Mouse (Mus musculus) liver, embryonic 11.5 days (tissue): ENCODE data around the gene Nmnat2. TPM values are rescaled to one million over a fixed set of nuclear protein-coding genes. Genes with fewer than 3 reads are reported as not detected.
A peak's percentile ranks its signal among the peaks of the same experiment; 100 is the strongest.

Source experiments
- ATAC-seq: fragments of 200-750 bp; cut with Nextera tagmentation; replicated peaks from 2 replicates; pipeline ENCODE4 v1.8.0; 2017; ENCODE audit warnings: moderate number of reproducible peaks, mild to moderate bottlenecking, moderate TSS enrichment, moderate library complexity; ENCODE audit not compliant: low FRiP score
- DNase-seq: peaks from one replicate; pipeline ENCODE4 v3.0.0-alpha.2; 2017; ENCODE audit warnings: low spot score
- H3K27ac ChIP-seq: fragments of 300-500 bp; sonication (generic); 2 replicates; pipeline ENCODE4 v1.5.1; 2014; ENCODE audit warnings: mild to moderate bottlenecking, low read depth, low read length, control low read depth
- H3K27me3 ChIP-seq: fragments of 300-500 bp; sonication (generic); replicated peaks from 2 replicates; pipeline ENCODE4 v1.6.1; 2014; ENCODE audit warnings: low read length, mixed read lengths; ENCODE audit not compliant: control insufficient read depth, insufficient read depth
- H3K36me3 ChIP-seq: fragments of 300-500 bp; sonication (generic); 2 replicates; pipeline ENCODE4 v1.6.1; 2014; ENCODE audit warnings: mild to moderate bottlenecking, low read length, moderate library complexity, mixed read lengths; ENCODE audit not compliant: control insufficient read depth, insufficient read depth
- H3K4me1 ChIP-seq: fragments of 300-500 bp; sonication (generic); replicated peaks from 2 replicates; pipeline ENCODE4 v1.6.1; 2014; ENCODE audit warnings: low read length, mixed read lengths; ENCODE audit not compliant: control insufficient read depth, insufficient read depth
- H3K4me2 ChIP-seq: fragments of 300-500 bp; sonication (generic); 2 replicates; pipeline ENCODE4 v1.6.1; 2014; ENCODE audit warnings: mild to moderate bottlenecking, control low read depth, moderate library complexity
- H3K4me3 ChIP-seq: fragments of 300-500 bp; sonication (generic); 2 replicates; pipeline ENCODE4 v1.5.1; 2014; ENCODE audit warnings: low read depth, low read length, control low read depth
- H3K9ac ChIP-seq: fragments of 300-500 bp; sonication (generic); 2 replicates; pipeline ENCODE4 v1.6.1; 2014; ENCODE audit warnings: low read depth, low read length, control low read depth
- H3K9me3 ChIP-seq: fragments of 300-500 bp; sonication (generic); 2 replicates; pipeline ENCODE4 v1.6.1; 2016; ENCODE audit warnings: low read length, inconsistent platforms, mixed read lengths; ENCODE audit not compliant: control insufficient read depth
- WGBS: fragments of 180-500 bp; shearing (Covaris S2); extraction: QIAGEN DNeasy Blood & Tissue Kit; methylation state at CpG from one replicate; pipeline ENCODE4 v1.1.7; 2014; 5-methylcytosine and 5-hydroxymethylcytosine counted together
- polyA plus RNA-seq: library from polyadenylated mRNA; unstranded; fragments of >200 nt; fragmentation: Nextera tagmentation; extraction: Ambion mirVana; gene quantifications from 2 replicates; pipeline ENCODE4 v1.2.1, GENCODE M21; 2014

Gene Nmnat2
- polyA plus RNA-seq, 1 experiment from 2014 or later: 0.10 TPM

DNA sequence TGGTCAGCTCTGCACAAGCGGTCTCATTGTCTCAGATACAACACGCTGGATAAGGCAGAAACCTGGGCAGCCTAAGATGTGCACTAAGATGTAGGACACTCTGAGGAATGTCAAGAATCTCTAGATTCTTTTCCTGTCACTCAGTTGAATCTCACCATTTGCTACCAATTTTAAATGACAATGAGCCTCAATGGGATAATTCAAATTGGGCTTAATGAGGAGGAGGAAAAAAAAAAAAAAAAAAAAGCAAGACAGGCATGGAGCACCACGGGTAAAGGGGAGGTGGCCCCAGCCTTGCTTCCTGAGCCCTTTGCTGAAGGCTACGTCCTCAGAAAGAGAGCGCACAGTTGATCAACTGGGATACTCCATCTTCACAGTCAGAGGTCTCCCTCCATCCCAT, 138.4 kb downstream of the Nmnat2 start:
- no peak overlapping the region for H3K27ac ChIP-seq
- no peaks in the 10 kb centered on the region for H3K4me1 ChIP-seq
- DNase-seq (no peak), ATAC-seq (no peak)
- WGBS: 44% methylated on average over 5 of the region's 5 CpGs
- H3K4me2 ChIP-seq: no peak overlapping the region
- no peaks in the 10 kb centered on the region for H3K9me3 ChIP-seq
- no peak overlapping the region for H3K4me3 ChIP-seq
- H3K27me3 ChIP-seq: 0 out of 2 replicates have a peak, but pooled peaks cover 5% of the 10 kb centered on the region
- no peak overlapping the region for H3K9ac ChIP-seq
- H3K36me3 ChIP-seq: no peaks in the 10 kb centered on the region

DNA sequence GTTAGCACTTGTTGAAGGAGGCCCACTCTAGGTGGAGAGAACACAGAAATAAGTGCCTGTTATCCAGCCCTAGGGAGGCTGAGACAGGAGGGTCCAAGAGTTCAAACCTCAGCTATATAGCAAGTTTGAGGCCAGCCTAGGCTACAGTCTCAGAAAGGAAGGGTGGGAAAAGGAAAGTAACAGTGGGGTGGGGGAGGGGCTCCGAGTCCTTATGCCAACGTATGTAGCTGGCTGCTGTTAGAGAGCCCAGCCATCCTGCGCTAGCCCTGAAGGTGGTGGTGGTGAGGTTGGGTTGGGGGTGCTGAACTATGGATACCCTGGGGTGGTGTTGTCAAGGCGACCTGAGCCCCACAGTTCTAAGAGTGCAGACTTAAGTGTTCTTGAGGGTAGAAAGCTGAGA, 138.8 kb downstream of the Nmnat2 start:
- DNase-seq (no peak), ATAC-seq (no peak)
- H3K9me3 ChIP-seq: no peaks in the 10 kb centered on the region
- no peak overlapping the region for H3K9ac ChIP-seq
- no peaks in the 10 kb centered on the region for H3K36me3 ChIP-seq
- WGBS: 34% methylated on average over 4 of the region's 4 CpGs
- no peaks in the 10 kb centered on the region for H3K4me1 ChIP-seq
- no peak overlapping the region for H3K4me3 ChIP-seq
- no peak overlapping the region for H3K4me2 ChIP-seq
- H3K27ac ChIP-seq: no peak overlapping the region
- 0 out of 2 replicates have a peak, but pooled peaks cover 5% of the 10 kb centered on the region for H3K27me3 ChIP-seq

DNA sequence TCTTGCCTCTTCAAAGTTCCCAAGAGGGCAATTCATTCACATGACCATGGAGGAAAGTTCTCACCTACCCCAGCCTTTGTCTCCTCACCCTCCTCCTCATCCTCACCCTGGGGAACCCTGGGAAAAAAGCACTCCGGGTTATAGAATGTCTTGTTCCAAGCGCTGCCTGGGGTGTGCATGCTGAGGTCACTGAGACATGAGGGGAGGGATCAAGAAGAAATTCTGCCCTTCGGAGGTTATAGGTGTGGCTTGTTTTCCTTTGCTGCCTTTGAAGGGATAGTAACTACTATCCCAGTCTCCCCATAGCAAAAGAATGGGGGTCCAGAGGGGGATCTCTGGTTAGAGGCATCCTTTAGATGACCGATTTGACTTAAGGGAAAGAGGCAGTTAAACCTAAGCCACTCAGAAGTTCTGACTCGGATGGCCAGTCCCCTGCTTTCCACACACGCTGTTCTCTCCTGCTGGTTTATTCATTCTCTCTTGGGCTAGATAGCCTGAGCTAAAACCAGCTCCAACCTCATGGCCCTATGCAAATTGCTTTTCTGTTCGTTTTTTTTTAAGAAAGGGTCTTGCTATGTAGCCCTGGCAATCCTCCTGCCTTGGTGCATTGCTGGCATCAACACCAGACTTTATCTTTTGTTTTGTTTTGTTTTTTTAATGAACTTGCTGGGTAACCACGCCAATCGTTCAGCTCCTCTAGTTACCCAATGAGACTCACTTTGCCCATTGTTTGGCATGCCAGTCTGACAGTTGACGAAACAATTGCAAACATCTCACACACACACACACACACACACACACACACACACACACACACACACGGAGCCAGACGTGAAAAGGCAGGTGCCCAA, 139.7 kb downstream of the Nmnat2 start:
- H3K9me3 ChIP-seq: no peaks in the 10 kb centered on the region
- ATAC-seq (no peak), DNase-seq (no peak)
- H3K4me1 ChIP-seq: no peaks in the 10 kb centered on the region
- no peak overlapping the region for H3K9ac ChIP-seq
- H3K27ac ChIP-seq: no peak overlapping the region
- H3K27me3 ChIP-seq: 0 out of 2 replicates have a peak, but pooled peaks cover 5% of the 10 kb centered on the region
- WGBS: 40% methylated on average over 12 of the region's 12 CpGs
- H3K36me3 ChIP-seq: no peaks in the 10 kb centered on the region
- no peak overlapping the region for H3K4me2 ChIP-seq
- no peak overlapping the region for H3K4me3 ChIP-seq

DNA sequence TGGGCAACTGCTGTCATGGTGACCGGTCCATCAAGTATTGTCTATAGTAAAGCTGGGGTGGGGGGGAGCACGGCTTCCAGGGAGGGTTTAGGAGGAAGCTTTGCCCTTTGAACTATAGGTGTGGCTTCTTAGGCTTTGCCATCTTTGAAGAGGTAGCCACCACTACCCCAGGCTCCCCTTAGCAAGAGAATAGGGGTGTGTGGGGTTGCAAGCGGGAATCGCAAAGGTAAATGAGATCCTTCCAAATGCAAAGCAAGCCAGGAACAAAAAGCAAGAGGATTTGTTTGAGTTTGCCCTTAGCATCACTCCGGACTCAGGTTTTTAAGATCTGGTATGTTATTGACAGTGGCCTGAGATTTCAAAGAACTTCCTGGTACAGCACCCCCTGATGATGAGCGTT, 140.5 kb downstream of the Nmnat2 start:
- 51% methylated on average over 6 of the region's 6 CpGs for WGBS
- no peak overlapping the region for H3K4me3 ChIP-seq
- no peak overlapping the region for H3K27ac ChIP-seq
- ATAC-seq (no peak), DNase-seq (no peak)
- 0 out of 2 replicates have a peak, but pooled peaks cover 5% of the 10 kb centered on the region for H3K27me3 ChIP-seq
- no peak overlapping the region for H3K4me2 ChIP-seq
- no peaks in the 10 kb centered on the region for H3K36me3 ChIP-seq
- no peaks in the 10 kb centered on the region for H3K4me1 ChIP-seq
- no peaks in the 10 kb centered on the region for H3K9me3 ChIP-seq
- no peak overlapping the region for H3K9ac ChIP-seq

DNA sequence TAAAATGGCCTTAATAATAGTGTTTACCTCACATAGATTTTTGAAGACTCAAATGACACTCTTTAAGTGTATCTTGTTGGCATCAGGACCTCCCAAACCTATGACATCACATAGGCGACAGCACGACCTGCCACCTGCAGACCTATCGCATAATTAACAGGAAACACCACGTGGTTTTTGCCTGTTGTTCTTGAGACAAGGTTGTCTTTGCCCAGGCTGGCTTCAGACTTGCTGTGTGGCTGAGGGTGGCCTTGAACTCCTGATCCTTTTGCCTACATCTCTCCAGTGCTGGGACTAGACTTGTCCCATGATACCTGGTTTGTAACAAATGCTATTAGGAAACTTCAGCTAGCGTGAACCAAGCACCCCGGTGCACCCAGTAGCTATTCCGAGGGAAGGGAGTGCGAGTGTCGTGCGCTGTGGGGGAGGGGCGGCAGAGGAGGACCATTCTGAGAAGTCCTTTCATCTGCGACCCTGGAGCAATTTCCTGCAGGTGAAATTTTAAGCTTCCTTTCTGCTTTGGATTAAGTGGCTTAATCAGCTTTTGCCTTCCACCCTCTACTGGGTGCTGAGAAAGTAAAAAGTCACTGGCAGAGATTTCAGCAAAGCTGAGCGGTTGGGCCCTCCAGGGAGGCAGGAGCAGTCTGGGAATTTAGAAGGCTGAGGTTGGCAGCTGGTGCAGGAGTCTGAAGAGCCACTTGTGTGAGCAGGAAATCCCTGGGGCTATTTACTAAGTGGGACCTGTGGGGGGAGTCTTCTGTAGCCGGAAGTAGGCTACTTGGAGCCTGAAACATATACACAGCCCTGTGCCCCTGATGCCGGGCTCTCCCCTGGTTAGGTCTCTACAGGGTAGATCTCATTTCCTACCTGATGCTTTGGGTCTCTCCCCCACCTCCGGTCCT, 141.3 kb downstream of the Nmnat2 start:
- Histone ChIP-seq H3K9ac (no peak overlapping the region), H3K27ac (no peak overlapping the region), H3K4me2 (no peak overlapping the region), H3K36me3 (no peaks in the 10 kb centered on the region), H3K4me1 (no peaks in the 10 kb centered on the region), H3K27me3 (0 out of 2 replicates have a peak, but pooled peaks cover 5% of the 10 kb centered on the region), H3K9me3 (no peaks in the 10 kb centered on the region), H3K4me3 (no peak overlapping the region)
- no peak for DNase-seq
- ATAC-seq: no peak
- 23% methylated on average over 16 of the region's 16 CpGs for WGBS

DNA sequence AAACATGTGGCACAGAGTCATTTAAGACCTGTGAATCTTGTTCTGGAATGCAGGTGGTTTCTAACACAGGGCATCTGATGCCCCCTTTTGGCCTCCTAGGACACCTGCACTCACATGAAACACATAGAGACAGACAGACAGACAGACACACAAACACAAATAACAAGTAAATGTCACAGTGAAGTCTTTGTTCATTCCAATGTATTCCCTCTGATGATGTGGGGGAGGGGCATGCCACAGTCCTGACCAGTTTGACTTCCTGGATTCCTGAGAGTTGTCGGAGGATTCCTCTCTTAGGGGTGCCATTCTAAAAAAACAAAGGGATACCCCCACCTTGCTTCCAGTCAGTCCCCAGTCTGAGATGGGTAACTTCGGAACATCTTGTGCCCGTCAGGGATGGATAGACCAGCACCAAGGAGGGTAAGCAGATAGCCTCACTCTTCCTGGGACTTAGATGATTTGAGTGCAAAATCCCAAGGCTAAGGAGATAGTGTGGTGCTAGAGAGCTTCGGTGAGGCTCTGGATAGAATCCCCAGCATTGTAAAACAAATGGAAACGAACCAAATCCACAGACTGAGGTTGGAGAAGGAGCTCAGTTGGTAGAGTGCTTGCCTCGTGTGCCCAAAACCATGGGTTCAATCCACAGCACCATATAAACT, 142.4 kb downstream of the Nmnat2 start:
- Histone ChIP-seq H3K27me3 (0 out of 2 replicates have a peak, but pooled peaks cover 5% of the 10 kb centered on the region), H3K4me1 (no peaks in the 10 kb centered on the region), H3K36me3 (no peaks in the 10 kb centered on the region), H3K4me3 (no peak overlapping the region), H3K27ac (no peak overlapping the region), H3K4me2 (no peak overlapping the region), H3K9me3 (no peaks in the 10 kb centered on the region), H3K9ac (no peak overlapping the region)
- WGBS: 84% methylated on average over 6 of the region's 6 CpGs
- DNase-seq (no peak), ATAC-seq (no peak)

DNA sequence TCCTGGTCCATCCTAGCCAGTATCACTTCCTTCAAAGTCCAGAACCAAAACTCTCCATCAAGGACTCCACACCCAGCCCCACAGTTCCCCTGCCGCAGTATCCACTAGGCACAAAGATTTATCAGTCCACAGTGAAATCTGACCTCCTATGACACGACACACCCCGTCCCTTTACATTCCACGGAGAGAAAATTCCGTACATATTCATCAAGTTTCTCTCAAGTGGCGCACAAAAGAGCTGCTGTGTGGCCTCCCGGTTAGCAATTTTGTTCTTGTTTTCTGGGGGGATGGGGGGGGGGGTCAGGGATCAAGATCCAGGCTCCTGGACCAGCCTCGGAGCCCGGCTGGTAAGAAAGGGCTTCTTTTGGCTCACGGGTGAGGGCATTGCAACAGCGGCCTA, 143.8 kb downstream of the Nmnat2 start:
- H3K4me2 ChIP-seq: no peak overlapping the region
- H3K9ac ChIP-seq: no peak overlapping the region
- H3K4me3 ChIP-seq: no peak overlapping the region
- H3K9me3 ChIP-seq: no peaks in the 10 kb centered on the region
- ATAC-seq (no peak), DNase-seq (no peak)
- no peaks in the 10 kb centered on the region for H3K4me1 ChIP-seq
- H3K27ac ChIP-seq: no peak overlapping the region
- 72% methylated on average over 11 of the region's 11 CpGs for WGBS
- H3K27me3 ChIP-seq: 0 out of 2 replicates have a peak, but pooled peaks cover 5% of the 10 kb centered on the region
- H3K36me3 ChIP-seq: no peaks in the 10 kb centered on the region

DNA sequence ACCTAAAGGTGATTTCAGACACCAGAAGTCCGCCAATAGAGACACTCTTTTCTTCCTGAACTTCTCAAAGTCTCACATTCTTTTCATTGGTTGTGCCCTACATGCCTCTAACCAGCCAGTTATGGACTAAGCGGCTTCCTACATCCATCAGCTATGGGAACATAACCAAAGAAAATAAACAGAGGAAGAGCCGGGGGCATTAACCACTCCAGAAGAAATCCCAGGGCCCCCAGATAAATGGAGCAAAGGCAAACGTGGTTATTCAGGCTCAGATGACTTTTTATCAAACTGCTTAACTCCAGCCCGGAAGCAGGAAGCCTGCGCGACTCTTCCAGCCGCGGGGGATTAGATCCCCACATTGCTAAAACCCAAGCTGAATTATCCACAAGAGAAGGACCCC, 146.1 kb downstream of the Nmnat2 start:
- H3K27me3 ChIP-seq: 0 out of 2 replicates have a peak, but pooled peaks cover 2% of the 10 kb centered on the region
- no peak overlapping the region for H3K9ac ChIP-seq
- no peaks in the 10 kb centered on the region; the same call in 1 of the 2 replicates for H3K4me1 ChIP-seq
- WGBS: 42% methylated on average over 9 of the region's 9 CpGs
- ATAC-seq (no peak), DNase-seq (no peak)
- no peak overlapping the region for H3K4me3 ChIP-seq
- no peaks in the 10 kb centered on the region for H3K9me3 ChIP-seq
- H3K27ac ChIP-seq: peak overlapping the region; percentile 64
- H3K36me3 ChIP-seq: no peaks in the 10 kb centered on the region
- H3K4me2 ChIP-seq: no peak overlapping the region
